Mouse (Mus musculus) brain, embryonic 14.5 days (tissue): ENCODE results near the gene Ush2a.

Experiments used
- CTCF ChIP-seq: fragments of 200-500 bp; IDR thresholded peaks from 2 replicates; pipeline ENCODE4 v1.5.1; 2012; ENCODE audit warnings: inconsistent platforms, mild to moderate bottlenecking, moderate library complexity, borderline replicate concordance; ENCODE audit not compliant: insufficient read depth, insufficient read length; ENCODE audit errors: extremely low read depth
- POLR2A ChIP-seq: fragments of 200-500 bp; IDR thresholded peaks from 2 replicates; pipeline ENCODE4 v1.6.1; 2012; ENCODE audit warnings: mild to moderate bottlenecking, inconsistent platforms, borderline replicate concordance; ENCODE audit not compliant: poor library complexity, insufficient read depth, insufficient read length, severe bottlenecking; ENCODE audit errors: extremely low read depth

GRCm38 (mm10) chr1:188456466-188457175 is 194.8 kb downstream of the Ush2a start:
- TF ChIP-seq CTCF (no peak), POLR2A (no peak)
